Comparison of ENCODE assay signal across 13 mouse cellular contexts in the genomic region with DNA sequence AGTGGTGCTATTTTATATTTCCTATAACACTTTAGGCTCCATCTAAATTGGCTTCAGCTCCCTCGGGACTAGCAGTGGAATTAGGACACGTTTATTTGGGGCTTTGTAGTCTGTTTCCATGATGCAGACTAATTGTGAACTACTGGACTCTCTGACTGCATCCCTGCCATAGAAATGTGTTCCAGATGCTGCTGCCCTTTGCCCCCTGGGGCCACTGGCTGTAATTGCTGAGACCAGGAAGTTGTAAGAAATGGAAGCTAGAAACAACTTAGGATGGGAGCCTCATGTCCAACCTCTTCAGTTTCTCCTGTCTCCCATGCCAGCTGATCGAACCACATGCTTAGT. TPM values are rescaled to one million over a fixed set of nuclear protein-coding genes. Genes with fewer than 3 reads are reported as not detected.
DNase-seq lines count a peak whose midpoint lies in the region; ATAC-seq and TF ChIP-seq lines count a peak whose summit lies in the region.
"Had no signal": no experiment of that assay in that cellular context is flagged by ENCODE, and none has a peak within 500 bp of the region (broad histone marks: within the 10 kb centered on the region; RNA-seq: fewer than 3 reads in every experiment).

No protein-coding gene starts in this region.

- WGBS in kidney, embryonic 16.5 days: 69% methylated on average over 3 of the region's 3 CpGs
- 29% methylated on average over 3 of the region's 3 CpGs for WGBS in limb, embryonic 14.5 days

- no peak overlapping the region for H3K4me3 ChIP-seq in kidney, embryonic 16.5 days (ENCODE audit: low read length)
- no peak overlapping the region for H3K4me3 ChIP-seq in limb, embryonic 14.5 days (replicated peaks; ENCODE audit: low read length)
- H3K4me3 ChIP-seq: limb, embryonic 15.5 days had no signal

- no peak overlapping the region for H3K4me2 ChIP-seq in kidney, embryonic 16.5 days (replicated peaks; ENCODE audit: low read depth, low read length)
- H3K4me2 ChIP-seq in limb, embryonic 14.5 days (replicated peaks; ENCODE audit: low read depth, low read length, severe bottlenecking): no peak overlapping the region
- H3K4me2 ChIP-seq: limb, embryonic 15.5 days had no signal

- ATAC-seq in kidney, embryonic 16.5 days (ENCODE audit: low FRiP score, low TSS enrichment): no peak
- peak; percentile 30; the same call in 1 of the 2 replicates for ATAC-seq in limb, embryonic 14.5 days (ENCODE audit: low FRiP score, low read depth)
- no peak for ATAC-seq in megakaryocyte, adult 5-6 weeks (ENCODE audit: poor library complexity, severe bottlenecking)
- ATAC-seq: hindbrain, postnatal 0 days had no signal

- DNase-seq in kidney, adult 11 months: peak; percentile 42
- DNase-seq in embryo, embryonic 10.5 days (ENCODE audit: low spot score): peak; percentile 42
- DNase-seq in kidney, adult 8-10 months: peak; percentile 29 to 63
- DNase-seq in limb, embryonic 14.5 days (ENCODE audit: low spot score): peak; percentile 27
- no peak for DNase-seq in spleen, postnatal 14 days (ENCODE audit: low spot score in 2 of 2)
- no peak for DNase-seq in urinary bladder, adult 18-20 months (ENCODE audit: low spot score in 2 of 2)
- DNase-seq: cerebellum, postnatal 14 days; lung, postnatal 14 days; midbrain, embryonic 14.5 days had no signal

- no peak overlapping the region for H3K27ac ChIP-seq in kidney, embryonic 16.5 days (ENCODE audit: low read length)
- H3K27ac ChIP-seq in limb, embryonic 14.5 days (replicated peaks; ENCODE audit: low read depth, low read length): no peak overlapping the region
- H3K27ac ChIP-seq: hindbrain, postnatal 0 days; limb, embryonic 15.5 days had no signal

- H3K9ac ChIP-seq in kidney, embryonic 16.5 days (replicated peaks; ENCODE audit: low read length): no peak overlapping the region
- H3K9ac ChIP-seq in limb, embryonic 14.5 days (ENCODE audit: low read depth, low read length, severe bottlenecking): no peak overlapping the region
- H3K9ac ChIP-seq: limb, embryonic 15.5 days had no signal

- H3K27me3 ChIP-seq in kidney, embryonic 16.5 days (ENCODE audit: insufficient read depth, low read length): no peaks in the 10 kb centered on the region
- no peaks in the 10 kb centered on the region for H3K27me3 ChIP-seq in limb, embryonic 14.5 days (ENCODE audit: control insufficient read depth, insufficient read depth, low read length)
- H3K27me3 ChIP-seq: limb, embryonic 15.5 days had no signal

- H3K4me1 ChIP-seq in kidney, embryonic 16.5 days (ENCODE audit: insufficient read depth, low read length): no peaks in the 10 kb centered on the region
- H3K4me1 ChIP-seq in limb, embryonic 14.5 days (ENCODE audit: control insufficient read depth, insufficient read depth, low read length): peaks cover 22% of the 10 kb centered on the region

- H3K9me3 ChIP-seq in kidney, embryonic 16.5 days (ENCODE audit: low read length): no peaks in the 10 kb centered on the region
- H3K9me3 ChIP-seq in limb, embryonic 14.5 days (ENCODE audit: control insufficient read depth, low read length): no peaks in the 10 kb centered on the region
- H3K9me3 ChIP-seq: limb, embryonic 15.5 days had no signal

- H3K36me3 ChIP-seq in kidney, embryonic 16.5 days (ENCODE audit: insufficient read depth, low read length): no peaks in the 10 kb centered on the region
- H3K36me3 ChIP-seq in limb, embryonic 14.5 days (ENCODE audit: control insufficient read depth, insufficient read depth, low read length): no peaks in the 10 kb centered on the region
- H3K36me3 ChIP-seq: limb, embryonic 15.5 days had no signal

- no peak for TF ChIP-seq POLR2A in limb, embryonic 14.5 days (IDR thresholded peaks at IDR 0.05; ENCODE audit: borderline replicate concordance, extremely low read depth, insufficient read depth, insufficient read length)

RNA-seq across cellular contexts. Expression of a gene that starts 38.9 kb away (rescaled TPM):
- 72.1 and 74.4 TPM in 2 replicates for polyA plus RNA-seq in kidney, embryonic 16.5 days (2015; fragmentation: Nextera tagmentation; extraction: Ambion mirVana)
- 40.8 and 69.7 TPM in 2 replicates for polyA plus RNA-seq in limb, embryonic 14.5 days (2012; rRNA removed)
- 64.8 and 72.8 TPM in 2 replicates for polyA plus RNA-seq in limb, embryonic 14.5 days (2014; fragmentation: Nextera tagmentation; extraction: Ambion mirVana)
- 23.5 and 27.5 TPM in 2 replicates for total RNA-seq in megakaryocyte, adult 5-6 weeks (2015)
- total RNA-seq in megakaryocyte, adult 5-6 weeks (2017): 28.2 and 28.5 TPM in 2 replicates

RNA-seq across cellular contexts. Expression of a gene that starts 58.1 kb away (rescaled TPM):
- 97.9 and 161 TPM in 2 replicates for polyA plus RNA-seq in kidney, embryonic 16.5 days (2015; fragmentation: Nextera tagmentation; extraction: Ambion mirVana)
- polyA plus RNA-seq in limb, embryonic 14.5 days (2012; rRNA removed): 25.4 and 47.7 TPM in 2 replicates
- 138 and 162 TPM in 2 replicates for polyA plus RNA-seq in limb, embryonic 14.5 days (2014; fragmentation: Nextera tagmentation; extraction: Ambion mirVana)
- 134 and 153 TPM in 2 replicates for total RNA-seq in megakaryocyte, adult 5-6 weeks (2015)
- 50.9 and 68.5 TPM in 2 replicates for total RNA-seq in megakaryocyte, adult 5-6 weeks (2017)

Comparison
In these comparisons a context has a peak if more than half of its experiments do, and no peak if none do; other contexts are left out.
1. DNase-seq: peak in kidney, adult 11 months (single experiment), embryo, embryonic 10.5 days (single experiment), kidney, adult 8-10 months (2 of 2) and limb, embryonic 14.5 days (single experiment); none in spleen, postnatal 14 days (0 of 2) and urinary bladder, adult 18-20 months (0 of 2).